Mouse (Mus musculus) kidney, postnatal 10 days (tissue): ENCODE data around the gene Rad1.
"Not testable (repeated sequence)": the region's sequence is repeated elsewhere in the genome, so short reads cannot be mapped to it uniquely, and the experiment has no call there.

Source experiments
- DNase-seq: peaks from one replicate; pipeline ENCODE4 v3.0.0; 2021; ENCODE audit warnings: mixed read lengths

Rad1 gene

DNA sequence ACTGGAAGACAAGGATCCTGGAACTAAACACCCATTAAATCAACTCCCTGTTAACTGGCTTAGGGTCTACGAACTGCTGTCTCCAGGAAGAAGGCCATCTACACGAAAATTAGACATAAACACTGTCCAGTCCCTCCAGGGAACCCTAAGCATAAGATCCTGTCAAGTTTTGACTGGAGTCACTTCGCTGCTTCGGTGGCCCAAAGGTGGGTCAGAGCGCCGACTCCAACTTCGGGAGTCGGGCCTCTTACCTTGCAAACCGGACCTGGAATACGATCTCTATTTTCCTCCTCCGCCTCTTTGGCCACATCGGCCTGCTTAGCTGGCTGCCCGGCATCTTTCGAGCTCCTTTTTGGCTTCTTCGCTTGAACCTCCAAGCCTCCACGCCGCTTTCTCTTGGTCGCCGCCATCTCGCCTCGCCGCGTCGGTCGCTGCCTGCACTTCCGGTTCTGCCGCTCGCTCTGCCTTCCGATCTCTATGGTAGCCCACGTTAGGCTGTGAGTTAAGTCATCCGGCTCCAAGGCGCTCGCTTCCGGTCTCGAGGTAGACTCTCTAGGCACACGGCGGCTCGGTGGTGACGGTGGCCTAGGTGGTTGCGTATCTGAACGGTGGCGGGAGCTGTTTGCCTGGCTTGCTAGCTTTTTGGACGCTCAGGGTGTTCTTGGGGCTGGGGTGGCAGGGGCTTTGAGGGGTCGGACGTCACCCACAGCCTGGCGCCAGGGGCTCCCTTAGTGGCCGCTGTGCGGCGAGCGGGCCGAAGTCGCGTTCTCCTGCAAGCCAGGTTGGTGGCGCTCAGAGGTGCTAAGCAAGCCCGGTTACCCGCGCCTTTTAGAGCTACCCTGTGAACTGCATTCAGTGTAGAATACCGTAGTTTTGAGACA is at the start of gene Rad1, which contains the start of gene Brix1:
Gene Rad1, plus strand, starts transcription at position 535 of the 881 bp plus-strand sequence.
Gene Brix1, minus strand, starts transcription at position 464 of the 881 bp plus-strand sequence.
- DNase-seq = peak; percentile 96

DNA sequence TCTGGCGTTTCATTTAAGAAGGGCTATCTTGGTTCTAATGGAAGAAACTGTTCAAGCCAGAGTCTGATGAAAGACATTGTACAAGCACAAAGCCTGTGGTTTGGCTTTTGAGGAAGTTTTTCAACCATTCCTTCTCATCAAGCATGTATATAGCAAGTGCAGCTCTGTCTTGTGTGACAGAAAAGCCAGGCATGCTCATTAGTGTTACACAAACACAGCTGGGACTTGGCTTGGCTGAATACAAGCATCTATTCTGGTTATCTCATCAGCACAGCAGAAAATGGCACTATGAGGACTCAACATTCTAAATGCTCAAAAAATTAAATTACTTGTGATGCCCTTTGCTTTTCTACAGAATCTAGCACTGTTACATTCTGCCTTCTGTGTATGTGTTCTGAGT is 48.9 kb upstream of the Rad1 start:
- DNase-seq = no peak

DNA sequence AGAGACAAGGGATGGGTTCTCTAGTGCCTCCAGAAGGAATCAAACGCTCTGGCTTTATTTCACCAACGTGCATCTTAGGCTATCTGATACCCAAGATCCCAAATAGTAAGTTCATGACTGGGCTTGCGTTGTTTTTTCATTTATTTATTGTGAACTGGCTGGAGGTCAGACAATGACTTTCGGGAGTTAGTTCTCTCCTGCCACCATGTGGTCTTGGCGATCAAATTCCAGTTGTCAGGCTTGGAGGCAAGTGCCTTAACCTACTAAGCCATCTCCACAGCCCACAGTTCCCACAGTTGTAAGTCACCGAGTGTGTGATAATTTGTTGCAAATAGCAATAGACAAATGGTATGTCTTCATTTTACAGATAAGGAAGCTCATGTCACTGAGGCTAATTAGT is 45.9 kb upstream of the Rad1 start:
- DNase-seq = peak; percentile 49

DNA sequence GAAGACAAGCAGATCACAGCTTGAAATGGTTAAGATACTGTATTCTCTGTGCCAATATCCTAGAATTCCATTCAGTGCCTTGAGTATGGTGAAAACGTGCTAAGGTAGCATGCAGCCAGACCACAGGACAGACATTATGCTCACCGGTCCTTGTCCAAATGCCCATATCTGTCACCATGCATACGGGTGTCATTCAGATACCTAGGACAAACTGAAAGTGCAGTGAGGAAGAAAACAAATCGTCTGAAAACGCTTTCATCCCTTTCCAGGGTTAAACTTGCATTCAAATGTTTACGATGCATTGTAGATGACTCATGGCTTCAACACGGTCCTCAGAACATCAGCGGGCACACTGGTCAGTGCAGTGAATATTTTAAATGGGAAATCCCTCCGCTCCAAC is 44.3 kb upstream of the Rad1 start:
- DNase-seq = no peak

DNA sequence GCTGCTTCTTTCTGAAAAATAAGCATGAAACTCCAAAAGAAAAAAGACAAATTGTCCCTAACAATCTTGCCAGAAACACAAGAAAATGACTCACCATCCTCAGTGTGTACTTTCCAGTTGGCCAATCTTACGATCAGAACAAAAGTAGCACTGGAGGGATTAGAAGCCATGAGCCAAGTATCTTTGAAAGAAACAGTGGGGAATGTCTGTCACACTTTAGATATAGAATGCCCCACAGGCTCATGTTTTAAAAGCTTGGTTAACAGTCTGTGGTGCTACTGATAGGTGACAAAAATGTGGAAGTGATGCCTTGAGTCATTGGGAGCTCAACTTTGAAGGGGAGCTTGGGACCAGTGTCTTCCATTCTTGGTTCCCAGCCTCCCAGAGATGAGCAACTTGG is 43.5 kb upstream of the Rad1 start:
- no peak for DNase-seq

DNA sequence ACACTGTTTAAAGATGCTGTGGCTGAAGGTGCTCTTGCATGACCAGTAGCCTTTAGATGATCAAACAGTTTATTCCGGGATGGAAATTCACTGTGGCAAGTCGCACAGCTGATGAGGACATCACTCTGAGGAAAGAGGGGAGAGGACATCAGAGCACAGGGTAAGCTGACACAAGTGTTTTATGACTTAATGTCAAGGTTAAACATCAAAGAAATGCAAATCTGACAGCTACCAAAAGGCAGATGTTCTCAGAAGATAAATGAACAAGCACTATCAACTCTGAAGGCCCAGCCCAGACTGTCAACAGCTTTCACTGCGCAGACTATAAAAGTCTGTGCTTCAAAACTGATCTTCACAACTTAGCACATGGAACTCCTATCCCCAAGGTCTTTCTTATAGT is 38.7 kb upstream of the Rad1 start:
- DNase-seq = no peak

DNA sequence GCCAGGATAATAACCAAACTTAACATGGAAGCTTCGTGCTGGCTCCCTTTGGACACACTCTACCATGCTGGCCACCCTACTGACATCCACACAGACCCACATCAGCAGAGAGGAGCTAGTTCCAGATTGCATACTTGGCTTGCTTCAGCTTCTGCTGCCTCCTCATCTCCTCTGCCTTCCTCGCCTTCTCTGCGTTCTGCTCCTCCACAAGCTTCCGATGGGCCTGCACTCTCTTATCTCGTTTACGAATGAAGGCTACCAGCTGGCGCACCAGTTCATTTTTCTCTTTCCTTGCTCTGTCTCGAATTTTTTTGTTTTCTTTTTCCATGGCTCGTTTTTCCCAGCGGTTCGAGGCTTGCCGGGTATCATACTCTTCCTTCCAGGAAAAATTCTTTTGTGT is 24.8 kb upstream of the Rad1 start:
- DNase-seq = peak; percentile 64

DNA sequence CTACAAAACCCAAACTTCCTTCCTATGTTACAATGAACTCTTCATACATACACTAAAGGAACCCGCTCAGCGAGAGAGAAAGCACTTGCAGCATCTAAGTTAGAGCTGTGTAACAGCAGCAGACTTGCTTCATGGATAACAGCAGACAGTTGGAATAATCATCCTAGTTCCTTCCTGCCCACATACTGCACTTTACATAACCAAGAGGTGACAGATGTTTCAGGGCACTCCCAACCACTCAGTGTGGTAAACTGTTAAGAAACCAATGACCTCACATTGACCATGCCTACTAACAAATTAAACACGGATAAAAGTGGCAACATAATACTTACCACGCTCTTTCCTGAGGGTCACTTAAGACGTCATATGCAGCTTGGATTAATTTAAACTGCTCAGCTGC is 22.3 kb upstream of the Rad1 start:
- DNase-seq = no peak

DNA sequence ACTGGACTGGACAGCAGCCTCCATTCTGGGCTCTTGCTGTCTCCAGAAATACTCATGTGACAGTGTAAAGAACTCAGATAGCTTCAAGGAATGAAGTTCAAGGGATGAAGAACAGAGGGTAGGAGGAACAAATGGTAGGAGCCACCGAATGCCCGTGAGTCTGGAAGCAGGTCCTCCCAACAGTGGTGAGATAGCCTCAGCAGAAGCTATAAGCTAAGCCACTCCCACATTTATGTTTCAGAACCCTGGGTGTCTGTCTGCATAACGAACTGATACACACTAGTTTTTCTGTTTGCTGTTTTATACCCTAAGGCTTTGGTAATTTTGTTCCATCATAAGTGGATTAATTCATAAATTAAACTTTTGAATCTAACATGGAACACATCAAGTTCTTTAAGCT is 21.1 kb upstream of the Rad1 start:
- no peak for DNase-seq

DNA sequence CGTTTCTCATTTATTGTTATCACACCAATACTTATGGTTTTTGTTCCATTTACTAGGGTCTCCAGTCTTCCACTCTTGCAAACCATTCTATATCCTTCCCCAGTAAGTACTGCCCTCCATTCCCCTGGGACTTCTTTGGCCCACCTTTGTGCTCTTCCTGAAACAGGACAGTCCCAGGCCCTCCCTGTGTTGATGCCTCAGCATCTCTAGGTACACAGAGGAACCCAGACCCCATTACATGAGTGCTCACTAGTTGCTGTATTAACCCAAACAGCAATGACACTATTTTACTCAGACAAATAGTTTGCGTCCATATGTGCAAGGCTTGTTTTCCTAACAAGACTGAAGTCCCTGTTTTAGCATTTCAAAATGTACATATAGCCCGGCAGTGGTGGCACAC is 17.1 kb upstream of the Rad1 start:
- no peak for DNase-seq

DNA sequence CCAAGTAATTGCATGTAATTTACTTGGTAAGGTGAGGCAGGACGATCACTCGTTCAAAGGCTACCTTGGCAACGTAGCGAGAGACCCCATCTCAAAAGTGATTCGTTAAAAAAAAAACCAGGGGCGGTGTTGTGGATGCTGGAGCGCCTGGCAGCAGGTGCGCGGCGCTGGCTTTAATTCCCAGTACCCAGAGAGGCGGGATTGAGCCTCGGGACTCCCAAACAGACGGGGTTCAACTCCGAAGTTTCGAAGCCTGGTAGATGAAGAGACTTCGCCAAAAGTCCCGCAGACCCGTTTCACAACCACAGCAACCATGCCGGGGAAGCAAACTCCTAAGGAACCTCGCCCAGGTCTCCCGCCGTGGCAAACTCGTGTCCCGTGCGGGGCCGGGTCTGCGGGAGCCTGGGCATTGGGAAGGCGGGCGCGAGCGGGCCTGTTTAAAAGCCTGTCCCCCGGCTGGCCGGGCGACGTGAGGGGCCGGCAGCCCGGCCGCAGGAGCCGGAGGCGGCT is 16.1 kb upstream of the Rad1 start:
- DNase-seq = no peak

DNA sequence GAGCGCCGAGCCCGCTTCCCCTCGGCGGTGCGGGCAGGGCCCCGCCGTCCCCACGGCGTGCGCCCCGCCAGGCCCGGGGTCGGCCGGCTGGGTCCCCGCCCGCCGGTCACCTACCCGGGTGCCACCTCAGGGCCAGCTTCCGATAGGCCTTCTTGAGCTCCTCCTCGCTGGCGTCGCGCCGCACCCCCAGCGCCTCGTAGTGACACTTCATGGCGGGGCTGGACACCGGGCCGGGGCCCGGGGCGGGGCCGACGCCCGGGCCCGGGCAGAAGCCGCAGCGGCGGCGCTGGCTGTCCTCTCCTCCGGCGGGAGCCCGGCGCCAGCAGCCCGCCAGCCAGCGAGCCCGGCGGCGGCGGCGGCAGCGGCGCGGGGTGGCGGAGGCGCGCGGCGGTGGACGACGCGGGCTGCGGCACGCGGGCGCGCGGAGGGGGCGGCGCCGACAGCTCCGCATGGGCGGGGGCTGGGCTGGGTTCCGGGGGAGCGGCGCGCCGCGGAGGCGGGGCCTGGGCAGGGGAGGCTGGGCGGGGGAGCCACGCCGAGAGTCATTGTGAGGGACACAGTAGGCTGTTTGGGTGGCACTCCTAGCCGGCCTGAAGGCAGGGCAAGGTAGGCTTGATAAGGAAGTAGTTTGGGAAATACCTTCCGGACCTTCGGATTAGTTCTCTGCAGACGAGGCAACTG is 15.5 kb upstream of the Rad1 start, which contains the start of gene Dnajc21:
Gene Dnajc21, minus strand, starts transcription at position 366 of the 681 bp plus-strand sequence.
- DNase-seq = peak; percentile 92

DNA sequence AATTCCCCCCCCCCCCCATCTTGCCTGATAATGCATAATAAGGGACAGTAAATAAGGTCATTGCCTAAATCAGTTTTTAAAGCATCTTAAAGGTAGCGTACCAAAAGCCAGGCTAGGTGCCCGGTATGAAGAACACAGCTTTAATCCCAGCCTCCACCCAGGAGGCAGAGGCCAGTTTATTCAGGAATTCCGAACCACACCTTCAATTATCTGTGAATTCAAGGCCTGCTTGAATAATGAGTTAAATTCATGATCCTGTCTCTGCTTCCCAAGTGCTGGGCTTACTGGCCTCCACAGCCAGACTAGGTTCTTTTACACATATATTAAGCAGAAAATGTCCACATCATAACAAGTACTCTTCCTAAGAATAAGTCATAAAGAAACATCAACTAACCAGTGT is 14.9 kb upstream of the Rad1 start:
- DNase-seq = no peak

DNA sequence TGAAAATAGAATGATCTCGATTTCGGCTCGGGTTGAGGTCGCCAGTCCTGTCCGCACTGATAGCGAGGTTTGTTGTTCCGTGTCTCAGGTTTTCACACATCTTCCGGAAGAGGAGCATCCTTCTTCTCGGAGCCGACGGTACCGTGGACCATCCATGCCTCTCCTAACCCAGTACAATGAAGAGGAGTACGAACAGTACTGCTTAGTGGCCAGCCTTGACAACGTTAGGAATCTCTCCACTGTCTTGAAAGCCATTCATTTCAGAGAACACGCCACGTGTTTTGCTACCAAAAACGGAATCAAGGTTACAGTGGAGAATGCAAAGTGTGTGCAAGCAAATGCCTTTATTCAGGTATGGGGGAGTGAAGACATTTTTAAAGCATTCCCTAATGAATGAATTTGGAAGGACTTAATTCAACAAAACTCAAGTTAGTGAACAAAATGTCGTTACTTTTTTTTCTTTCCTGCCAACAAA is 584 bp downstream of the Rad1 start:
- DNase-seq = no peak

DNA sequence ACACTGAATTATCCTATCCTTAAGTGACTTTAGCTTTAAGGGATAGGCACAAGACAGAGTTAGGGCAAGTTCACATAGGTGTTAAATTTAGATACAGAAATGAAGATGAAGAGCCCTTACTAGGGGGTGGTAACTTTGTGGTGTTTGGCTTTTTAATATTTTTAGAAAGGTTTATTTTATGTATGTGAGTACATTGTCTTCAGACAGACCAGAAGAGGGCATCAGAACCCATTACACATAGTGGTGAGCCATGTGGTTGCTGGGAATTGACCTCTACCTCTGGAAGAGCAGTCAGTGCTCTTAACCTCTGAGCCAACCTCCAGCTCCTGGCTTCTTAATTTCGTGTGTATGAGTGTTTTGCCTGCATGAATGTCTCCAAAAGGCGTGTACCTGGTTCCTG is 1.4 kb downstream of the Rad1 start:
- DNase-seq = no peak

DNA sequence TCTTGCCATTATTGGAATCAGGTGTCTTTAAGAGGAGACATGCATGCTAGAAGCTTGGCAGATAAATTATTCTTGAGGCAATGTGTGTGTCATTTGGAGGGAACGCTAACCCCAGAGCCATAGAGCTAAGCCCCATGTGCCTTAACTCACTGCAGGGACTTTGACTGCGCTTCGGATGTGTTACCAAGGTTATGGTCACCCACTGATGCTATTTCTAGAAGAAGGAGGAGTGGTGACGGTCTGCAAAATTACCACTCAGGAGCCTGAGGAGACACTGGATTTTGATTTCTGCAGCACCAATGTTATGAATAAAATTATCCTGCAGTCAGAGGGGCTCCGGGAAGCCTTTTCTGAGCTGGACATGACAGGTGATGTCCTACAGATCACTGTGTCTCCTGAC is 4.3 kb downstream of the Rad1 start:
- DNase-seq = no peak

DNA sequence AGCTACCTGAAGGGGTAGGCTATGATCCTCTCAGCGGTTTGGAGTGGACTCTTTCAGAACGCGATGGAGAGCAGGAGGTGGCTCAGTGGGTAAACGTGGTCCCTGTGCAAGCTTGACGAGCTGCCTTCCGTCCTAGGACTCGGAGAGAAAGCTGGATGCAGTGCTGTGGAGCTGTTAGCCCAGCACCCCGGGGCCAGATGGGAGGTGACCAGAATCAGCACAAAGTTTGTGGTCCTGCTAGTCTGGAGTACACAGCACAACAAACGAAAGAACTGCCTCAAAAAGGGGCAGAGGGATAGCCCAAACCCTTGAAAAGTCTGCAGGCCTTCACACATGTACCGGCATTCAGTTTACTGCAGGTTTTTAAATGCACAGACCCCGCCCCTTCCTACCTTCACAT is 10.1 kb downstream of the Rad1 start:
- no peak for DNase-seq

DNA sequence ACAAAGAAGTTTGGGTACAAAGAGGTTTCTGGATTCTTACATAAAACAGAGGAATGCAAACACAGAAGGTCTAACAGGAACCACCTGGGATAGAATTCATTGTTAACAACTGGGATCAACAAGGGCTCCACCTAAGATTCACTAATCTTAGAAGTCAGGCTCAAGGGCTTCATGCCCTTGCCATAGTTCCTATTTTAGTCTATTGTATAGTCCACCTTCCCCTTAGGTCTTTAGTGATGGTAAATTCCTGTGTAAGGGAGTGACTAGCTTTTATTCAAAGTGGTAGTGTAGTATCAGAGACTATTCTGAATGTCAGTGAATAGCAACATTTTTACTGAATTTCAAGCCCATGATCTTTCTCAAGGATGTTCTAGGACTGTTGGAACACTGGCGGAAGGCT is 10.9 kb downstream of the Rad1 start:
- DNase-seq = not testable (repeated sequence)

DNA sequence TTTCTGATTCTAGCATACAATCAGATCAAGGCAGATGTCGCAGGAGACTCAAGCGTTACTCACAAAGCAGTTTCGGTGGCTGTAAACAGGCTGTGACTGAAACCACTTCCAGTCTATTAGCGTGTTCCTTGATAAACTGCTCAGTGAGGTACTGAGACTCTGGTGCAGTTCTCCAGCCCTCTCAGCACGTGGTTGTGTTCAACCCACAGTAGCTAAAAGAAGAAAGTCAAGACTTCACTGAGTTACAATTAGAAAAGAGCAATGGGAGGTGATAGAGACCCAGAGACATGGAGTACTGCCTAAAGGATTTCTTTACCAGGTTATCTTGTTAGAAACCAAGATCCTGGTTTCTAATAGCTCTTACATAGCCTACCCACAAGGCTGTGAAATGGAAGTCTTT is 13.8 kb downstream of the Rad1 start:
- no peak for DNase-seq

DNA sequence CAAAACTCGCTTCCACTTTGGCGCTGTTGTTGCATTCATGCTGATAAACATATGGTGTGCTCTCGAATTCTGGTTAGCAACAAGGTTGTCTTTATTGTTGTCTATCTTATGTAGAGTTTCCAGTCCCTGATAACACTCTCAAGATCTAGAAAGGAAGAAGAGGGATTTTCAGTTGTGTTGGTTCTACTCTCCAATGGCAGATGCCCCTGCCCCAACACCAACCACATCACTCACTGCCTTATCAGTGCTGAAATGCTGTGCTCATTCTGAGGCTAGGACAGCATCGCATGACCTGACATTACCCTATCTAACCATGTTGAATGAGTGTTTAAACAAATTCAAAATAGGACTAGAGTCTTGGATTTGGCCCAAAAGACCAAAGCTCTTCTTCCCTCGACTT is 14.2 kb downstream of the Rad1 start:
- DNase-seq = no peak

DNA sequence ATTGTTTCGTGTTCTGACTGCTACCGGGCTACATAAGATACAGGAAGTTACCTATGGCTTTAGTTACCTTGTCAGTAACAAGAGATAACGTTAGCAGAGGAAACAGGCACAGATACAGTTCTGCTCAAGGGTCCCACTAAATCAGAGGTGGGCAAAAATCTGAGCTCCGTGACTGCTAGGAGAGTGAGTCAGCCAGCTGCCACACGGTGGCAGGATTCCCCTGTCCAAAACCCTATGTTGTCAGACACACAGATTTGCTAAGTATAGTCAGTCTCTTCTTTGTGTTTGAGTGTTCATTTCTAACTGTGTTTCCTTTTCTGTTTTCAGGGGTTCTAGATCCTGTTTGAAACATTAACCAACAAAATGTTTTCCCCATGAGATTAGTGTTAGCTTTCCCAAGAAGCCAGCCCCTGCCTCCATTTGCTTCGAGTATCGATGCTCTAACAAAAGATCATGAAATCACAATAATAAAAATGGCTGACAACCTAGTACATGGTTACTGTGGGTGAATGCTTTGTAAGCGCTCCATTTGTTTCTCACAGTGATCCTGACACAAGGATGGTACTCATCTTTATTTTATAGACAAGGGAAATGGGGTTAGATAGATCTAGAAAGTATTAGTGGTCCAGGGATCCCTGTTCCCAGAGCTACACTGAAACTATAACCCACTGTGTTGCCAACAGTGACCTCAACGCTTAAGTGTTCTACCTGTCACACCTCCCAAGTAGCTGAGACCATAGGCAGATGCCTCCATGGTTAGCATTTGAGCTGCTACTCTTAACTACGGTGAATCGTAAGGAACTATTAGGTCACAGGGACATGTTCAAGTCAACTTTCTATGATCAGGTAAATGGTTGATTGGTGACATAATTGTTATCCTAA is 15.3 kb downstream of the Rad1 start:
- peak; percentile 80 for DNase-seq

DNA sequence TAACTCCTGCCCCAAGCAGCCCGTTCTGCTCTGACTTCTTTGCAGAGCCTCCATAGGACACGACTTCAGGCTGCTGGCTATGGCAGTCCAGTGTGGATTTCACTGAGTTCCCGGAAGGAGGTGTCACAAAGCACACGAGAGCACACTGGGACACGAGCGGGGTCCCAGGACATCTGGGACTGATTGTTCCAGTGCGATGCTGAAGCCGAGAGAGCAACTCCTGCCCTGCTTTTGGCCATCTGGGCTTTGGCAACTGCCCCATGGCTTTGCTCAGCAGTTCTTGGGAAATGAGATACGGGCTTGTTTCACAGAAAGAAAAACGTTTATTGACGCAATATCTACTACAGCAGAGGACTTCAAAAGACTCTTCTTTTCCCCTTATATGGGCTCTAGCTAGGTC is 20.3 kb downstream of the Rad1 start:
- DNase-seq = peak; percentile 46

DNA sequence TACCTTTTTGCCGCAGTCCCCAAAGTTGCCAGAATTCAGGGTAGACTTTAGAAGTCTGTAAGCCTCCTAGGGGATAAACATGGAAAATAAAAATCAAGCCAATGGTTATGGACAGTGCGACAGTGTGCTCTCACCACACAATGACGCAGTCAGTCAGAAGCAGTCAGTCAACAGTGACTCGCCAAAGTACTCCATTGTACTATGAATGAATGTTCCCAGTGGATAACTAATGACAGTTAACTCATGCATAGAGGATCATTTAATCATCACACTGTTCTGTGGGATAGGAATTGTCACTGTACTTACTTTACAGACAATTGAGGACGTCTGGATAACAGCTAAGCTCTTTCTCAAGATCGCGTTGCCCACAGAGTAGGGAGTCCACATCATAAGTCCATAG is 29.3 kb downstream of the Rad1 start:
- no peak for DNase-seq
